Mouse (Mus musculus): Measurements from ENCODE around the gene Spert.
A peak's percentile ranks its signal among the peaks of the same experiment; 100 is the strongest.

DNA sequence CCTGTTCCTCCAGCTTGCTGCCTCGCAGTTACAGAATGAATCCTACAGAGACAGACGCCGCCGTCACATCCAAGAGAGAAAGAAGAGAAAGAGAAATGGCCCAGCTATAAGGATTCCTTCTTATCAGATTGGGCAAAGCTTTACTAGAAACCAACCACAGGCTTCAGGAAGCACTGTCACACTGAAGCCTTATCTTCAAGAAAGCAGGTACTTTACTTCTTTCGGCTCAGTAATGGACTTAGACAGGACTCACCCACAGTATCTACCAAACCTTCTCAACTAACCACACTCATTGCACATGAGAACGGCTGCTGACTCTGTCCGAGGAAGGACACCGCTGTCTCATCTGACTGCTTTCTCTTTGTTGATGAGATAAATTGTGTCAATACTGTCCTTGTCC, 36.0 kb upstream of the Spert start:
- no peak for TF ChIP-seq MAFK (IDR thresholded peaks at IDR 0.05; ENCODE audit: borderline replicate concordance, low read depth, low read length)
- no peak for TF ChIP-seq HCFC1 (IDR thresholded peaks at IDR 0.05; ENCODE audit: low read depth, low read length)
- no peak for TF ChIP-seq MYC (IDR thresholded peaks at IDR 0.05; ENCODE audit: low read depth, low read length)
- TF ChIP-seq ZNF384 (IDR thresholded peaks at IDR 0.05; ENCODE audit: low read depth, low read length), result no peak
- TF ChIP-seq CTCF (IDR thresholded peaks at IDR 0.05 in 2 of 3, conservative IDR thresholded peaks at IDR 0.05 in 1 of 3; ENCODE audit: control insufficient read depth in 1 of 3, insufficient read depth in 1 of 3, low read depth in 2 of 3, low read length in 3 of 3, poor library complexity in 1 of 3, severe bottlenecking in 1 of 3), result no peak
- TF ChIP-seq EP300 (IDR thresholded peaks at IDR 0.05; ENCODE audit: low read depth in 1 of 2, low read length in 2 of 2), result peak in 1 of 2 experiments; percentile 36; a peak in 1 of 4 replicates
- TF ChIP-seq SIN3A (IDR thresholded peaks at IDR 0.05; ENCODE audit: low read length), result no peak
- TF ChIP-seq E2F4 (IDR thresholded peaks at IDR 0.05; ENCODE audit: borderline replicate concordance, low read depth, low read length), result no peak
